Mouse (Mus musculus) embryonic facial prominence, embryonic 15.5 days (tissue): ENCODE measurements around the gene Stpg1. TPM values are rescaled to one million over a fixed set of nuclear protein-coding genes. Genes with fewer than 3 reads are reported as not detected.
A peak's percentile ranks its signal among the peaks of the same experiment; 100 is the strongest.

Source experiments
- ATAC-seq: fragments of 200-750 bp; cut with Nextera tagmentation; 2 replicates; pipeline ENCODE4 v1.8.0; 2017; ENCODE audit warnings: low read depth, moderate TSS enrichment; ENCODE audit not compliant: insufficient number of reproducible peaks, low FRiP score, low TSS enrichment
- H3K27ac ChIP-seq: fragments of 300-500 bp; sonication (generic); replicated peaks from 2 replicates; pipeline ENCODE4 v1.5.1; 2015; ENCODE audit warnings: mild to moderate bottlenecking, inconsistent platforms
- H3K27me3 ChIP-seq: fragments of 300-500 bp; sonication (generic); 2 replicates; pipeline ENCODE4 v1.6.1; 2015; ENCODE audit warnings: inconsistent platforms
- H3K36me3 ChIP-seq: fragments of 300-500 bp; sonication (generic); 2 replicates; pipeline ENCODE4 v1.6.1; 2015; ENCODE audit warnings: mild to moderate bottlenecking, inconsistent platforms
- H3K4me1 ChIP-seq: fragments of 300-500 bp; sonication (generic); 2 replicates; pipeline ENCODE4 v1.6.1; 2015; ENCODE audit warnings: inconsistent platforms
- H3K4me2 ChIP-seq: fragments of 300-500 bp; sonication (generic); replicated peaks from 2 replicates; pipeline ENCODE4 v1.6.1; 2015; ENCODE audit warnings: mild to moderate bottlenecking, inconsistent platforms
- H3K4me3 ChIP-seq: fragments of 300-500 bp; sonication (generic); replicated peaks from 2 replicates; pipeline ENCODE4 v1.5.1; 2015; ENCODE audit warnings: mild to moderate bottlenecking, inconsistent platforms
- H3K9ac ChIP-seq: fragments of 300-500 bp; sonication (generic); 2 replicates; pipeline ENCODE4 v1.6.1; 2015; ENCODE audit warnings: inconsistent platforms
- H3K9me3 ChIP-seq: fragments of 300-500 bp; sonication (generic); replicated peaks from 2 replicates; pipeline ENCODE4 v1.6.1; 2016; ENCODE audit warnings: inconsistent platforms
- WGBS: fragments of 180-500 bp; shearing (Covaris S2); methylation state at CpG from one replicate; pipeline ENCODE4 v1.1.7; 2015; 5-methylcytosine and 5-hydroxymethylcytosine counted together
- polyA plus RNA-seq: library from polyadenylated mRNA; unstranded; fragments of >200 nt; fragmentation: Nextera tagmentation; extraction: Ambion mirVana; gene quantifications from 2 replicates; pipeline ENCODE4 v1.2.1, GENCODE M21; 2015

Gene Stpg1
- polyA plus RNA-seq, 1 experiment from 2014 or later = 1.9 TPM

DNA sequence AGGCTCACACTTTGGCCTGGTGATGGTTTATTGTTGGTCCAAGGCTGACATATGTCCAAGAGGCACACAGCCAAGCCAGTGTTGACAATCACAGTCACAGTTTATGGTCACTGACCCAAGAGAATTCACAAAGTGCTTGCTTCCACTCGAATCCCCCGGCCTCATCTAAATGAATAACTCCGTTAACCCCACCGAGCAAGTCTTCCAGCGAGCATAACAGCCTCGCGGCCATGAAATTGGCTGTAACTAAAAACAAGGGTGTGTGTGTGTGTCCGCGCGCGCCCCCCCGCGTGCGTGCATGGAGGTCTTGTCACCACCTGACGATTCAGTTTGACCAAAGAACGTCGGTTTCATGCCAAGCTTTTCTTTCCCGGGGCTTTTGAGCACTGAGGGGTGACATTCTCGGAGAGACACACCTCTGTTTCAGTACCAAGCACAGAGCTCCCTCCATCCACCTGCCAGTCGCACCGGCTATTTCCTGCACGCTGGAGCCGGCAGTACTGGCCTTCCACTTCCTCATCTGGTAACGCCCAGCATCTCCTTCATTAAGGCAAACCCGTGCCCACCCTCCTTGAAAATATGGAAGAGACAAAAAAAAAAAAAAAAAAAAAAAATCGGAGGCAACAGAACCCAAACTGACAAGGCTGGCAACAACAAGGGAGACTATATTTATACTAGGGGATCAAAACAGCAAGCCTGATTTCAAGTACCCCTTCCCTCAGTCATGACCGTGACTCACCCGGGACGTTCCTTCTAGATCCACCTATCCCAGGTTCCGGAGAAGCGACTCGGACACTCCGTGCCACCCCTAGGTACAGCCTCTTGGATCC lies 684 bp upstream of the Stpg1 start:
- WGBS = under 1% methylated on average over 33 of the region's 33 CpGs
- H3K27me3 ChIP-seq = no peaks in the 10 kb centered on the region
- no peaks in the 10 kb centered on the region for H3K9me3 ChIP-seq
- peaks cover 12% of the 10 kb centered on the region; the same call in 1 of the 2 replicates for H3K4me1 ChIP-seq
- peak overlapping the region; percentile 76 for H3K4me3 ChIP-seq
- ATAC-seq = 0 out of 2 replicates have a peak, but pooled peaks have one; percentile 18
- H3K36me3 ChIP-seq = no peaks in the 10 kb centered on the region
- H3K4me2 ChIP-seq = peak overlapping the region; percentile 97
- peak overlapping the region; percentile 13; the same call in 1 of the 2 replicates for H3K27ac ChIP-seq
- H3K9ac ChIP-seq = 0 out of 2 replicates have a peak overlapping the region, but pooled peaks have one; percentile 21

DNA sequence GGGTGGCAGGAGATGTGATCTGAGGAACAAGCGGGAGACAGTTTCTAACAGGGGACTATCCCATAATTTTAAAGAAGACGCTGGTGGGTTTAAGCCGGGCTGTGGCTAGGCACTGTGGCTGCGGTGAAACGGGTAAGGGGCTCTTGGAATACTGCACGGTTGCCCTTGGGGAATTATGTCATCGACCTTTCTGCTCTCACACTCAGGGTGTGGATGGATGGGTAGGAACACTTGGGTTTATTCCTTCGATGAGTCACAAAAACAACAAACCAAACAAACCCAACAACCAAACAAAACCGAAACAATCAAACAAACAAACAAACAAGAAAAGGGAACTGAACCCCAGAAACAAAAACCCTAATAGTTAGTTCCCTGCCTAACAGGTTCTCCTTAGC lies 804 bp downstream of the Stpg1 start:
- whole genome bisulfite sequencing = 8% methylated on average over 9 of the region's 9 CpGs
- Histone ChIP-seq H3K27ac (no peak overlapping the region), H3K27me3 (no peaks in the 10 kb centered on the region), H3K4me2 (peak overlapping the region; percentile 97), H3K9ac (no peak overlapping the region), H3K9me3 (no peaks in the 10 kb centered on the region), H3K4me1 (peaks cover 12% of the 10 kb centered on the region; the same call in 1 of the 2 replicates), H3K36me3 (no peaks in the 10 kb centered on the region), H3K4me3 (peak overlapping the region; percentile 76)
- no peak for ATAC-seq

DNA sequence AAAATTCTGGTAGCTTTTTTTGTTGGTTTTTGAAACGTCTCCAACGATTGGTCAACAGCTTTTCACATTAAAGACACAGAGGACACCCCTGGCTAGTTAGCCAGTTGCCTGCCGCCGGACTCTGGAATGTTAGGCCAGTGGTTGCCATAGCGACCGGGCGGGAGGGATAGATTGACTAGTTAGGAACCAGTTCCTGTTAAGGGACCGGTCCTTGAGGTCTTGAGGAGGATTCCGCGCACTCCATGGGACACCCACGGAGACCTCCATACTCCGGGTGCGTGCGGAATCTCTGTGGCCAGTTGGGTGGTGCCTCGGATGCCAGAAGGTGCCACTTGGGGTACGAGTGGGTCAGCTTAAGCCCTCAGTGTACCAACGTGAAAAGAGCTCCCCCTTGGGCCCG lies 1.2 kb downstream of the Stpg1 start:
- 16% methylated on average over 18 of the region's 18 CpGs for WGBS
- Histone ChIP-seq H3K9ac (no peak overlapping the region), H3K4me3 (no peak overlapping the region), H3K4me1 (peaks cover 12% of the 10 kb centered on the region; the same call in 1 of the 2 replicates), H3K9me3 (no peaks in the 10 kb centered on the region), H3K36me3 (no peaks in the 10 kb centered on the region), H3K27me3 (no peaks in the 10 kb centered on the region), H3K4me2 (peak overlapping the region; percentile 97; the same call in 1 of the 2 replicates), H3K27ac (no peak overlapping the region)
- ATAC-seq = no peak

DNA sequence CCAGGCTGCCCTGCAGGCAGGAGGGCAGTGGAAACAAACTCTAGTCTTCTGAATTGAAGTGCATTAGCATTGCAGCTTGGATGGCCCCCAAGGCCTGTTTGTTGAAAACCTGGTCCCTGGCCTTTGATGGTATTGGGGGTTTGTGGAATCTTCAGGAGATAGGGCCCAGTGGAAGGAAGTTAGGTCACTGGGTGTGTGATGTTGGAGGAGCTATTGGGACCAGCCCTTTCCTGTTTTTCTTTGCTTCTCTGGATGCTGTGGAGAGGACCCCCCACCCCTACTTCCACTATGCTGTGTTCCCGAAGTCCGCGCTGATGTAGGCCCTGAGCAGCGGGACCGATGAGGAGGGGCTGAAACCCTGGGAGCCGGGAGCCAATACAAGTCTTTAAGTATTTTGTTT lies 3.5 kb downstream of the Stpg1 start:
- no peaks in the 10 kb centered on the region for H3K9me3 ChIP-seq
- no peak overlapping the region for H3K9ac ChIP-seq
- H3K27ac ChIP-seq = no peak overlapping the region
- no peak overlapping the region for H3K4me3 ChIP-seq
- H3K4me2 ChIP-seq = no peak overlapping the region
- peaks cover 12% of the 10 kb centered on the region; the same call in 1 of the 2 replicates for H3K4me1 ChIP-seq
- 78% methylated on average over 6 of the region's 6 CpGs for WGBS
- H3K27me3 ChIP-seq = no peaks in the 10 kb centered on the region
- no peaks in the 10 kb centered on the region for H3K36me3 ChIP-seq
- ATAC-seq = no peak

DNA sequence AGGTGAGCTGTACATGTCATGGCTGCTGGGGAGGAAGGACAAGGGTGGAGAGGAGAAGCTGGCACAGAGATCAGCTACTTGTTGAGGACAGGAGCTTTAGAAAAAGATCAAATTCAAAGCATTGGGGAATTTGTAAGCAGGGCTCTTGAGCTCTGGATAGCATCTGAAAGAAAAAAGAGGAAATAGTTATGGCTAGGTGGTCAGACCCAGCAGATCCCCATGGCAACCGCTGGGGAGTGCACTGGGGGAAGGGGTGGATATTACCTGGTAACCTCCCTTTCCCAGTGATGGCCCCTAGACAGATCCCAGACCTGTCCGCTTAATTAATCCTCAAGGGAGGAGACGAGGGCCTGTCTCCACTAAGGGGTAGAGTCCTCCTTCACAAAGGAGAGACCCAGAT lies 5.2 kb downstream of the Stpg1 start:
- ATAC-seq = no peak
- Histone ChIP-seq H3K4me2 (no peak overlapping the region), H3K27me3 (no peaks in the 10 kb centered on the region), H3K4me3 (no peak overlapping the region), H3K9me3 (no peaks in the 10 kb centered on the region), H3K4me1 (peaks cover 4% of the 10 kb centered on the region; the same call in 1 of the 2 replicates), H3K36me3 (no peaks in the 10 kb centered on the region), H3K9ac (no peak overlapping the region), H3K27ac (no peak overlapping the region)
- 82% methylated on average over 3 of the region's 3 CpGs for WGBS

DNA sequence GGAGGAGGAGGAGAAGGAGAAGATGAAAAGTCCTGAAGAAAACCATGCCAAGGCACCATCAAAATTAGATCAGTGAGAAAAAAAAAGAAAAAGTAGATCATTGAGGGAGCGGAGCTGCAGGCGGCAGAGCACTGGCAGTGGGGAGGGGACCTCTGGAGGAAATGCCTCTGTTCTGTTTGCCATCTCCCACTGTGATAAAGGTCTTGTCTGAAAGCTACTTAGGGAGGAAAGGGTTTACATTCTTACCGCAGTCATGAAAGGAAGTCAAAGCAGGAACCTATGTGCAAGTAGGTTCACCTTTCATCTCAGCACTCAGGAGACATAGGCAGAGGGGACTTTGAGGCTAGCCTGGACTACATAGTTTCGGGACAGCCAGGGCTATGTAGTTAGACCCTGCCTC lies 7.0 kb downstream of the Stpg1 start:
- 57% methylated on average over 4 of the region's 4 CpGs for WGBS
- Histone ChIP-seq H3K9ac (no peak overlapping the region), H3K27ac (no peak overlapping the region), H3K4me3 (no peak overlapping the region), H3K27me3 (no peaks in the 10 kb centered on the region), H3K4me1 (no peaks in the 10 kb centered on the region), H3K4me2 (no peak overlapping the region), H3K9me3 (no peaks in the 10 kb centered on the region), H3K36me3 (no peaks in the 10 kb centered on the region)
- ATAC-seq = no peak

DNA sequence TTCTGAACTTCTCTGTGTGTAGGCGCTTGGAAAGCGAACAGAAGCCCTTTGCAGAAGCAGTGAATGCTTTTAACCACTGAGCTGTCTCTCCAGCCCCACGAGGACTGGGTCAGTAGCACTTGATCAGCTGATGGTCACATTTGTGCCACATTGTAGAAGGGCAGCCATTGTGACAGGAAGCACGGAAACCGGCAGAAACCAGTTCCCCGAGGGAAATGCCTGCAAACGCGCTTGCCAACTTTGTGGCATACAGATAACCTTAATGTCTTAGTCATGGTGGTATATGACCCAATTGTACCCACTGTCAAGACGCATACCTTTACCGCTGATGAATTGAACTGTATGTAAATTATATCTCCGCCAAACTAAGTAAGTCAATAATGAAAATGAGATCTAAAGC lies 11.2 kb downstream of the Stpg1 start:
- no peak overlapping the region for H3K4me3 ChIP-seq
- no peaks in the 10 kb centered on the region for H3K27me3 ChIP-seq
- H3K9ac ChIP-seq = no peak overlapping the region
- no peaks in the 10 kb centered on the region for H3K36me3 ChIP-seq
- peaks cover 20% of the 10 kb centered on the region for H3K4me1 ChIP-seq
- H3K27ac ChIP-seq = no peak overlapping the region
- ATAC-seq = no peak
- H3K4me2 ChIP-seq = no peak overlapping the region
- 63% methylated on average over 11 of the region's 11 CpGs for WGBS
- no peaks in the 10 kb centered on the region for H3K9me3 ChIP-seq

DNA sequence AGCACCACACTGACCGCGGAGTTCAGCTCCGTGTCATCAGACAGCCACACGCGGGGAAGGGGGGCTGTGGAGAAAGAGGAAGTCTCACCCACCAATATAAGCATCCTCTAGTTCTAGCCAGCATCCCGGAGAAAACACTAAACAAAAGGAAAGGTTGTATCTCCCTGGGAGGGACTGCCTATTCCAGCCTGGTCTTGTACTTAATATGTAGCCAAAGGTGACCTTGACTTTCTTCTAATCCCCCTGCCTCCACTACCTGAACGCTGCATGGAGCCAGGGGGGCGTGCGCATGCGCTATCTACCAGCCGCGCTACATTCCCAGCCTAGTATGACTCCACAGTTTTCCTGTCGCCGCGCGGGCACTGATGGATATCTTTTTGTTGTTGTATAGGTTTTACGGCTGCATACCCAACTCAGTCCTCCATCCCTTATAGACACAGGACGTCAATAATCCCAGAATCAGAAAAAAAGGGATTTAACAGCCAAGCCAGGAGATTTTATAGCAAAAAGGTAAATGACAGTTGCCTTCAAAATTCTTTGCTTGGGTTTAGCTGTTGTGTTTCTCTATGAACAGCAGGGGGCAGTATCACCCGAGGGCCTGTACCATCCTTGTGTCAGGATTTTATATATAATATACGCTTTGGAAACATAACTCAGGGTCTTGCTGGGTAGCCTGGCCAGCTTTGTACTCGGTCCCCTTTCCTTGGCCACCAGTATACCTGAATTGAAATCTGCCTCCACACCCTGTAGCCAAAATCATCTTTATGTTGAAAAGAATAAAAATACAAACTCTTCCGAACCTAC lies 13.2 kb downstream of the Stpg1 start:
- Histone ChIP-seq H3K4me2 (peak overlapping the region; percentile 41), H3K9me3 (no peaks in the 10 kb centered on the region), H3K27me3 (no peaks in the 10 kb centered on the region), H3K9ac (no peak overlapping the region), H3K36me3 (no peaks in the 10 kb centered on the region), H3K27ac (no peak overlapping the region), H3K4me1 (peaks cover 20% of the 10 kb centered on the region), H3K4me3 (peak overlapping the region; percentile 18)
- 13% methylated on average over 22 of the region's 22 CpGs for WGBS
- ATAC-seq = no peak

DNA sequence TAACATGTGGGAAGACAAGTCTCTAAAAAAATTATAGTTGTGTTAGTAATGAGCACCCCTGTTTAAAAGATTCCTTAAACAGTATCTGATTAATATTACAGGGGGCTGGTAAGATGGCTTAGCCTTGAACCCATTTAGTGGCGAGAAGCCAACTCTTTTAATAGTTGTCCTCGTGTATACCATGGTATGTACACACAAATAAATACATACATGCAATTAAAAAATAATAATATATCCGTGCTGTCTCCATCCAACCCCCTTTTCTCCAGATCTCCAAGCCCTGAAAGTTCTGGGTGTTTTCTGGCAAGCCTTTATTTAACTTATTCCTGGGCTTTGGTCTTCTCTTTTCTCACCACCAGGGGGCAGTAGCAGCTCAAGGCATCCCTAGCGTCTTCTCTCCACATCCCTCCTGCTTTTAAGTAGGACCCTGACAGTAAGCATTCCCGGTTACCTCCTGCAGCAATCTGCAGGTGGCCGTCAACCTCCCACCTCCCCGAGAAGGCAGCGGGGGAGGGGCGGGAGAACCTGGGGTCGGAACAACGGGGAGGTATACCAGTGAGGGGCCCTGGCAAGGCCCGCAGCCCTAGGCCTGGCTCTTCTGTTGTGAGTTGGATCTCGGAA lies 13.9 kb downstream of the Stpg1 start:
- no peak overlapping the region for H3K4me3 ChIP-seq
- WGBS = 12% methylated on average over 13 of the region's 13 CpGs
- H3K9ac ChIP-seq = no peak overlapping the region
- H3K9me3 ChIP-seq = no peaks in the 10 kb centered on the region
- ATAC-seq = 0 out of 2 replicates have a peak, but pooled peaks have one; percentile 40
- H3K36me3 ChIP-seq = no peaks in the 10 kb centered on the region
- H3K4me2 ChIP-seq = peak overlapping the region; percentile 39
- H3K27me3 ChIP-seq = no peaks in the 10 kb centered on the region
- H3K4me1 ChIP-seq = peaks cover 20% of the 10 kb centered on the region
- H3K27ac ChIP-seq = no peak overlapping the region

DNA sequence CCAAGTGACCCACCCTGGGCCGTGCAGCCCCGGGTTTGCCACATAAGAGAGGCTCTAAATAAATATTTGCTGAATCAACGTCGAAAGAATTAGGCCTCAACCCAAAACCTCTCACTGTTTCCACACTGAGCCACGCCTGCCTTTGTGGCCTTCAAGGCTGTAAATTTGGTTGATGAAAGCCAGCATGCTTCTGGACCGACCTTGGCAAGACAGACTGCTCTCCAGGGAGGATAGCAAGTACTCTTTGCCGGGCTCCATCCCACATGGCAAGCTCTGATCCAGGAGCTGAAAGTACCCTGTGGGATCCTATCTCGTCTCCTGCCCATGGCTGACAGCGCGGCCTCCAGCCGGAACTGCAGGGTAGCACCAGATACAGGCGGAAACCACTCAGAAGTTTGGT lies 14.9 kb downstream of the Stpg1 start:
- no peaks in the 10 kb centered on the region for H3K36me3 ChIP-seq
- no peak overlapping the region for H3K4me3 ChIP-seq
- H3K9ac ChIP-seq = no peak overlapping the region
- WGBS = 49% methylated on average over 12 of the region's 12 CpGs
- no peak for ATAC-seq
- H3K27me3 ChIP-seq = no peaks in the 10 kb centered on the region
- H3K27ac ChIP-seq = no peak overlapping the region
- peaks cover 20% of the 10 kb centered on the region for H3K4me1 ChIP-seq
- H3K9me3 ChIP-seq = no peaks in the 10 kb centered on the region
- no peak overlapping the region for H3K4me2 ChIP-seq

DNA sequence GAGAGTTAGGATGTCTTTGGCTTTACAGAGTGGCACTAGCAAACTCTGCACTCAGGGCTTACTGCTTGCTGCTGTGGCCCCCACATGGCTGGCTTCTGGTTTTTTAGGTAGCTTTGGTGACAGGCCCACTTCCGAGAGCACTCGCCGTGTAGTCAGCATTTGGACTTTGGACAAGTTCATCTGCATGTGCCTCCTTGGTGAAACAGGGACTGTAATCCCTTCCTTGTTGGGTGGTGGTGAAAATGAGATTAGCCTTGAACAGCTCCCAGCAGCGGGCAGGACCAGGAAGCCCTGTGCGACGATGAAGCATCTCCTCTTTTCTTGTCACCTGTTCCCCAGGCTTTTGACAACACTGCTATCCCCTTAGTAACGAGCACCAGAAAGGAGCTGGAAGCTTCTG lies 19.3 kb downstream of the Stpg1 start:
- 74% methylated on average over 7 of the region's 7 CpGs for WGBS
- no peak for ATAC-seq
- peaks cover 22% of the 10 kb centered on the region; the same call in 1 of the 2 replicates for H3K4me1 ChIP-seq
- no peak overlapping the region for H3K27ac ChIP-seq
- H3K4me2 ChIP-seq = no peak overlapping the region
- no peak overlapping the region for H3K9ac ChIP-seq
- no peak overlapping the region for H3K4me3 ChIP-seq
- no peaks in the 10 kb centered on the region for H3K27me3 ChIP-seq
- H3K9me3 ChIP-seq = no peaks in the 10 kb centered on the region
- no peaks in the 10 kb centered on the region for H3K36me3 ChIP-seq
